Mouse (Mus musculus): Measurements from ENCODE around the gene Arsg.

DNA sequence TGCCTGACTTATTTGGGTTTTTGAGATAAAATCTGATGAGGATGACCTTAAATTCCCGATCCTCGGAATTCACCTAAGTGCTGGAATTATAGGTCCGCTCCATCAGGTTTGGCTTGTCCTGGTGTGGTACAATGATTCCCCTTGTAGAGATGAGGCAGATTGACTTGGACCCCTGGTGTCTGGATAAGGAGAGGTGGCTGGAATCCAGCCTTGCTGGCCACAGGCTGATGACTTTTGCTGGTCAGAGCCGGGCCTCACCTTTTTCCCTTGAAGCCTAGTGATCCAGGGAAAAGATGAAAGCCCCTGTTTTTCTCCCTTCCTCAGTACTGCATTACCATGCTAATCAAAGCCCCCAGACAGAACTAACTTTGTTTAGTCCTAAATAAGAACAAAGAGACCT is 2.5 kb downstream of the Arsg start:
- no peak for TF ChIP-seq TCF12 (IDR thresholded peaks at IDR 0.05; ENCODE audit: insufficient read depth, poor library complexity, severe bottlenecking)
- no peak for TF ChIP-seq POLR2A (IDR thresholded peaks at IDR 0.05; ENCODE audit: insufficient read length, low read depth)
- TF ChIP-seq MAX (IDR thresholded peaks at IDR 0.05; ENCODE audit: low read depth) = no peak
- TF ChIP-seq CEBPB (IDR thresholded peaks at IDR 0.05; ENCODE audit: insufficient read depth, poor library complexity, severe bottlenecking) = no peak
- TF ChIP-seq SRF (IDR thresholded peaks at IDR 0.05; ENCODE audit: control insufficient read depth, insufficient read length, low read depth) = no peak
